10 mouse cellular contexts compared by ENCODE assay signal in the genomic region with DNA sequence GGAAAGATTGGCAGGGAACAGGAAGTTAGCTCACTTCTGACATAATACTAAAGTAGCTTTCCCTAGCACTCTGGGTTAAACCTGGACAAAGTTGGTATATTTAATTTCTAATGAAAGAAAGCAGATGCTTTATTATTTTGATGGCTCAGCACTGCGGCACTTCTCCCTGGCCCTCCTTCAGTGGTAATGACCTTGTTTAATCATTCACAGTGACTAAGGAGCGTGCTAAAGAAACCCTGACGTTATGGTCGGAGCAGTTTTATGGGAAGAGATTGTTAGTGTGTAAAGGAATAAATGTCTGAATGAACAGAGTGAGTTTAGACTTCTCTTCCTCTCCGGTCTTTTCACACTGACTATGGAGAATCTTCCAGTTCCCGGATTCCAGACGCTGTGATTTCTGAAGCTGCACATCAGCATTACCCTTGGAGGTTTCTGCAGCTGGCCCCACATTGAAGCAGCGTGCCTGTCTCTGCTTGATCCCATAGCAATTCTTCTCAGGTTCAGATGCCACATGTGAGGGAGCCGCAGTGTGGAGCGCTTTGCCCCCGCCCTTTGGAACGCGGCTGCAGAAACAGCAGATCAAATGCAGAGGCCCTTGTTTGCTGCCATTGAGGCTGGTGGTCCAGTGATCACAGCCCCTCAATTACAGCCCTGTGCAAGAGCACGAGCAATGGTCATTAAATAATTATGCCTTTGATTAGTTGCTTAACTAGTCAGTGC.
A peak's percentile ranks its signal among the peaks of the same experiment; 100 is the strongest.
DNase-seq lines count a peak whose midpoint lies in the region; ATAC-seq and TF ChIP-seq lines count a peak whose summit lies in the region.
"Had no signal": no experiment of that assay in that cellular context is flagged by ENCODE, and none has a peak within 500 bp of the region (broad histone marks: within the 10 kb centered on the region; RNA-seq: fewer than 3 reads in every experiment).

No protein-coding gene starts in this region.

- 27% methylated on average over 14 of the region's 14 CpGs for WGBS in intestine, postnatal 0 days
- WGBS in limb, embryonic 12.5 days: 12% methylated on average over 14 of the region's 14 CpGs

- peak overlapping the region; percentile 18; the same call in 1 of the 2 replicates for H3K4me2 ChIP-seq in intestine, postnatal 0 days (replicated peaks; ENCODE audit: low read depth)
- peak overlapping the region; percentile 25; the same call in 1 of the 2 replicates for H3K4me2 ChIP-seq in limb, embryonic 12.5 days

- DNase-seq in retina, embryonic 14.5 days (ENCODE audit: low spot score): peak; percentile 18
- no peak for DNase-seq in retina, postnatal 1 day
- DNase-seq in cerebellum, postnatal 36 days: no peak
- DNase-seq in layer of hippocampus, adult 11-12 months (ENCODE audit: low spot score): no peak
- no peak for DNase-seq in left cerebral cortex, adult 9 months (ENCODE audit: low spot score in 2 of 2)
- DNase-seq: lung, adult 2 months; thymus, adult 18-20 months had no signal

- no peak for TF ChIP-seq CTCF in intestine, postnatal 0 days (IDR thresholded peaks at IDR 0.05; ENCODE audit: low read depth)

- H3K4me3 ChIP-seq in intestine, postnatal 0 days (ENCODE audit: low read depth, low read length): no peak overlapping the region
- H3K4me3 ChIP-seq in limb, embryonic 12.5 days (replicated peaks): no peak overlapping the region

- ATAC-seq in intestine, postnatal 0 days: peak; percentile 55; the same call in 1 of the 2 replicates
- no peak for ATAC-seq in limb, embryonic 12.5 days (ENCODE audit: insufficient number of reproducible peaks, insufficient read depth, low FRiP score, low TSS enrichment, low read depth)
- ATAC-seq in inflammation-experienced regulatory T-cells, adult 6 months: no peak

- H3K36me3 ChIP-seq in intestine, postnatal 0 days (ENCODE audit: control insufficient read depth, insufficient read depth): no peaks in the 10 kb centered on the region
- H3K36me3 ChIP-seq in limb, embryonic 12.5 days: no peaks in the 10 kb centered on the region

- no peak overlapping the region for H3K9ac ChIP-seq in intestine, postnatal 0 days (ENCODE audit: low read depth, low read length)
- no peak overlapping the region for H3K9ac ChIP-seq in limb, embryonic 12.5 days (replicated peaks)

- peak overlapping the region; percentile 50 for H3K27ac ChIP-seq in intestine, postnatal 0 days (ENCODE audit: low read depth, low read length)
- no peak overlapping the region for H3K27ac ChIP-seq in limb, embryonic 12.5 days

- H3K9me3 ChIP-seq in intestine, postnatal 0 days (ENCODE audit: control insufficient read depth): no peaks in the 10 kb centered on the region
- no peaks in the 10 kb centered on the region for H3K9me3 ChIP-seq in limb, embryonic 12.5 days

- H3K4me1 ChIP-seq in intestine, postnatal 0 days (replicated peaks; ENCODE audit: control insufficient read depth, insufficient read depth, low read length): no peaks in the 10 kb centered on the region
- peaks cover 15% of the 10 kb centered on the region for H3K4me1 ChIP-seq in limb, embryonic 12.5 days (replicated peaks)

- H3K27me3 ChIP-seq in intestine, postnatal 0 days (replicated peaks; ENCODE audit: control insufficient read depth, insufficient read depth, low read length): no peaks in the 10 kb centered on the region
- no peaks in the 10 kb centered on the region for H3K27me3 ChIP-seq in limb, embryonic 12.5 days
